Mouse (Mus musculus): ENCODE results near the gene Gm20458. TPM values are rescaled to one million over a fixed set of nuclear protein-coding genes. Genes with fewer than 3 reads are reported as not detected.

The Gm20458 gene
- total RNA-seq, 2 experiments from 2014 or later = 1.9 to 12.2 TPM

GRCm38 (mm10) chr2:164516592-164516991, 55.8 kb downstream of the Gm20458 start:
- intact Hi-C loops (cut with DNase I) = loop anchor here (5.0 kb wide), 3 partner anchors 44 to 99 kb away; partner anchors contain the start of genes Trp53tg5 and Wfdc2
- no peak for DNase-seq (ENCODE audit: low spot score in 2 of 2)

GRCm38 (mm10) chr2:164517485-164518221, 56.9 kb downstream of the Gm20458 start:
- intact Hi-C loops (cut with DNase I) = loop anchor here (5.0 kb wide), 3 partner anchors 45 to 100 kb away; partner anchors contain the start of genes Trp53tg5 and Wfdc2
- DNase-seq (ENCODE audit: low spot score in 2 of 2) = peak; percentile 53 to 54

- intact Hi-C loops (cut with DNase I) = loop anchor here (5.0 kb wide), 3 partner anchors 44 to 101 kb away; partner anchors contain the start of genes Trp53tg5 and Wfdc2
- DNase-seq (ENCODE audit: low spot score in 2 of 2) = peak in 1 of 2 experiments; percentile 39
Measured at GRCm38 (mm10) chr2:164518266-164519170, 57.8 kb downstream of the Gm20458 start.

DNA sequence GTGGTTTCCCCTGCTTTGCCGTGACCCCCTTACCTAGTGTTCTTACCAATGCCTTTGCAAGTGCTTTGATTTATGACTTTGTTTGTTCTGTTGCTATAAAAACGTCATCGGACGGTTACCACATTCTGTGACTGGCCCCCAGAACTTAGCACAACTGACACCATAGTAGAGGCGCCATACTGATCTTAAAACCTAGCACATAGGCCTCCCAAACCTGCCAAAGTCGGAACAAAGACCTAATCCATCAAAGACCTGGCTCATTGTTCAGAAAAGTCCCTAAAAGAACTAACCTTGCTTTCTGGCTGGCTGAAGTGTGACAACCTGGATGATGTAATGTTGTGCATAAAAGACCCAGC, 58.4 kb downstream of the Gm20458 start:
- intact Hi-C loops (cut with DNase I) = loop anchor here (5.0 kb wide), 3 partner anchors 43 to 102 kb away; partner anchors contain the start of genes Trp53tg5 and Wfdc2
- no peak for DNase-seq (ENCODE audit: low spot score in 2 of 2)

DNA sequence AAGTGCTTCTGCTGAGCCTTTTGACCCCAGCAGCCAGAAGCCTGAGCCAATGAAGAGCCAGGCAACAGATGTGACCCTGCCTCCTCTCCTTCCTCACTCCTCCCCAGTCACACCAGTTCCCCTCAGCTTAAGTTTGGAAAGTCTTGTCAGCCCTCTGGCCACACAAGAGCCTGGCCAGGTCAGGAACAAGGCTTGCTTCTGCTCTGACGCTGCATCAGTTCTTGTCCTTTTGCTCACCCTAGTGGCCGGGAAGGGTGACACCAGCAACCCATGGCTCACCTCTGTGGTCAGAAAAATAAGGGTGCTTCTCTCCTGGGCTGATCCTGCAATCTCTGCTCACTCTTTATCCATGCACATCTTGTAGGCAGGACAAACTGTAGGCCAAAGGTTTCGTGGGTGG, 60.0 kb downstream of the Gm20458 start:
- no peak for DNase-seq (ENCODE audit: low spot score in 2 of 2)
- intact Hi-C loops (cut with DNase I) = no loop called here

GRCm38 (mm10) chr2:164521841-164522240, 61.1 kb downstream of the Gm20458 start:
- DNase-seq (ENCODE audit: low spot score in 2 of 2) = no peak
- intact Hi-C loops (cut with DNase I) = no loop called here

DNA sequence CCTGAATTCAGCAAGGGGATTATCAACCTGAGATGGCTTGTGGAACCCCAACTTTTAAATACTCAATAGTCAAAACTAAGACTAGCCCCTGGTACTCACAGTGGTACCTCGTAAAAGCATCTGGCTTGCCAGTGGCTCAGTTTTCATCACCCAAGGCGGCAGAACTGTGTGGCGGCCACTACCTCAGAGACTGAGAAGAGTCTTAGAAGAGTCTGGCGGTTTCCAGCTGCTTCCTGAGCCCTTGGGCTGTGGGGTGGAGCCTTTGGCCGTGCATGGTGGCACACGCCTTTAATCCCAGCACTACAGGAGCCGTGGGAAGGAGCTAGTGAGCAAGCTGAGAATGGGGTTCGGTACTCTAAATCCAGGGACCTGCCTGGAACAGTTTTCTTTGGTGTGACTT, 61.5 kb downstream of the Gm20458 start:
- intact Hi-C loops (cut with DNase I) = no loop called here

GRCm38 (mm10) chr2:164523301-164523773, 62.6 kb downstream of the Gm20458 start:
- intact Hi-C loops (cut with DNase I) = no loop called here
- no peak for DNase-seq (ENCODE audit: low spot score in 2 of 2)

More for the DNA sequence above, 61.5 kb downstream of the Gm20458 start:
- DNase-seq (ENCODE audit: low spot score in 2 of 2) = no peak

- no peak for DNase-seq (ENCODE audit: low spot score in 2 of 2)
- intact Hi-C loops (cut with DNase I) = no loop called here
Measured at GRCm38 (mm10) chr2:164528557-164528956, 67.8 kb downstream of the Gm20458 start.

DNA sequence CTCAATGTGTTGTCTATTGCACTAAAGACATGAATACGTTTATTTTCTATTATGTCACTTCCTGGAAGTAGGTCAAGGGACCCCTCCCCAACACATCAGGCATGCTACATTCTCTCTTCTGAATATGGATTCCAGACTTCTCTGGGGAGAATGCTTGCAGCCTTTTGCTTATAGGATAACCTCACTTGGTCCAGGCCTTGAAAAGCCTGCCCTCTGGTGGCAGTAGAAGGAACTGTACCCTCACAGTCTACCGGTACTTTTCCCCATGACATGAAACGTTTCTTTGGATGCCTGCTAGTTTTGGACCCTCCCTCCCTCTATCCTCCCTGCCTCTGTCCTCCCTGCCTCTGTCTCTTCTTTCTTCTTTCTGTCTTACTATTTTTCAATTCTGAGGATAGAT, 70.4 kb downstream of the Gm20458 start:
- DNase-seq (ENCODE audit: low spot score in 2 of 2) = peak; percentile 85 to 87
- intact Hi-C loops (cut with DNase I) = no loop called here

GRCm38 (mm10) chr2:164534315-164534714, 73.5 kb downstream of the Gm20458 start:
- no peak for DNase-seq (ENCODE audit: low spot score in 2 of 2)
- intact Hi-C loops (cut with DNase I) = no loop called here

GRCm38 (mm10) chr2:164537003-164537402, 76.2 kb downstream of the Gm20458 start:
- no peak for DNase-seq (ENCODE audit: low spot score in 2 of 2)
- intact Hi-C loops (cut with DNase I) = no loop called here

Other genes starting within 250 kb of the Gm20458 start
- not detected for gene Wfdc15b, start 239.3 kb upstream of the Gm20458 start, total RNA-seq (2021)
- not detected for gene Svs2, start 222.5 kb upstream of the Gm20458 start, total RNA-seq (2021)
- not detected for gene Svs3b, start 204.3 kb upstream of the Gm20458 start, total RNA-seq (2021)
- not detected for gene Svs4, start 182.5 kb upstream of the Gm20458 start, total RNA-seq (2021)
- gene Svs3a, start 171.7 kb upstream of the Gm20458 start, total RNA-seq (2021) = not detected
- not detected for gene Svs6, start 144.2 kb upstream of the Gm20458 start, total RNA-seq (2021)
- not detected for gene Svs5, start 128.2 kb upstream of the Gm20458 start, total RNA-seq (2021)
- gene Slpi, start 71.9 kb upstream of the Gm20458 start, total RNA-seq (2021) = not detected
- under 1 TPM; 0.32 to 0.42 TPM for gene Rbpjl, start 57.8 kb upstream of the Gm20458 start, total RNA-seq (2021)
- 10 to 100 TPM; 13.4 to 15.0 TPM for gene Matn4, start 55.8 kb upstream of the Gm20458 start, total RNA-seq (2021)
- 10 to 100 TPM; 60.0 to 79.0 TPM for gene Sdc4, start 17.1 kb upstream of the Gm20458 start, total RNA-seq (2021)
- 10 to 100 TPM; 38.0 to 44.4 TPM for gene Sys1, start 4.0 kb upstream of the Gm20458 start, total RNA-seq (2021)
- gene Trp53tg5, start 12.8 kb downstream of the Gm20458 start, total RNA-seq (2021) = not detected
- 100 to 1,000 TPM; 112 to 116 TPM for gene Dbndd2, start 25.1 kb downstream of the Gm20458 start, total RNA-seq (2021)
- gene Pigt, start 36.6 kb downstream of the Gm20458 start, total RNA-seq (2021) = 100 to 1,000 TPM; 115 to 122 TPM
- 1 to 10 TPM; 1.0 to 1.6 TPM for gene Wfdc2, start 101.4 kb downstream of the Gm20458 start, total RNA-seq (2021)
- not detected for gene Spint3, start 112.5 kb downstream of the Gm20458 start, total RNA-seq (2021)
- under 1 TPM; 0.72 to 0.92 TPM for gene Wfdc6a, start 124.5 kb downstream of the Gm20458 start, total RNA-seq (2021)
- gene Eppin, start 132.6 kb downstream of the Gm20458 start, total RNA-seq (2021) = not detected
- gene Wfdc6b, start 152.6 kb downstream of the Gm20458 start, total RNA-seq (2021) = not detected
- not detected for gene Wfdc8, start 152.7 kb downstream of the Gm20458 start, total RNA-seq (2021)
- not detected for gene Wfdc16, start 177.8 kb downstream of the Gm20458 start, total RNA-seq (2021)
- not detected for gene Wfdc10, start 195.1 kb downstream of the Gm20458 start, total RNA-seq (2021)
- not detected for gene Wfdc9, start 195.6 kb downstream of the Gm20458 start, total RNA-seq (2021)
- not detected for gene Wfdc11, start 213.1 kb downstream of the Gm20458 start, total RNA-seq (2021)
- not detected for gene Wfdc13, start 224.1 kb downstream of the Gm20458 start, total RNA-seq (2021)
- gene Spint4, start 237.5 kb downstream of the Gm20458 start, total RNA-seq (2021) = not detected